Mouse (Mus musculus): Measurements from ENCODE around the gene Sord.

Sord gene

GRCm38 (mm10) chr2:122240735-122241134, 6.2 kb downstream of the Sord start:
- no peak for DNase-seq (ENCODE audit: low read depth, low spot score)

- DNase-seq (ENCODE audit: low read depth, low spot score): no peak
These were observed 6.7 kb downstream of the Sord start for GRCm38 (mm10) chr2:122241226-122241625.

DNA sequence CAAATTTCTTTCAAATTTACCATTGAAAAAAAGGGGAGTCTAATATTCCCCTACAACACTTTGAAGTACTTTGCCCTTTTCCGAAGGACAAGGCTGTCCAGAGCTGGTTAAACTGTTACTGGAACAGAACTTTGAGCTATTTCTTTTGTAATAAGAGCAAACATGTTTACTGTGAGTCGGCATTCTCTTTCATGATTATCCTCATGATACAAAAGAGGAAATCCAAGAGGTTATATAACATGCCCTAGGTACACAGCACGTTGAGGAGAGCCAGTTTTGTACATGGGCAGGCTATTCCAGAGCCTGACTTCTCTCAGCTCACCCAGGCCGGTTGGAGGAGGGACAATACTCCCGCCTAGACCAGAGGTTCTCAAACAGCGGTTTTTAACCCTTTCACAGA, 7.4 kb downstream of the Sord start:
- DNase-seq (ENCODE audit: low read depth, low spot score): no peak

DNA sequence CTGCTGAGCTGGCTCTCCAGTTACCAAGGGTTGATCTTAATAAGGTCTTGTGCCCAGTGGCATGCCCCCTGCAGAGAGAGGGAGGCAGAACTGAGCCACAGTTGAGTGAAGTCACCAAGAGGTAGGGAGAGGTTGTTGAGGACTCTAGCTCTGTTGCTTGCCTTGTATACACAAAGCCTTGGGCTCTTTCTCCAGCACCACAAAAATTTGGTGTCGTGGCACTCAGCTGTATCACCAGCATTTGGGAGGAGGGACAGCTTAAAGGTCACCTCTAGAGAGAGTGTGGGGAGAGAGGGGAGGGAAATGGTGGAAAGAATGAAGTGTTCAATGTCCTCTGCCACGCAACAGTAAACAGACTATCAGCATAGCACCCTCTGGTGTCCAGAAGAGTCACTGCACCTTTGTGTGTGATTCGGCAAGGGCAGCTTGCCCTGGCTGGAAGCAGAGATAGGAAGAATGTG, 9.2 kb downstream of the Sord start:
- DNase-seq (ENCODE audit: low read depth, low spot score): no peak

GRCm38 (mm10) chr2:122247786-122248185, 13.2 kb downstream of the Sord start:
- DNase-seq (ENCODE audit: low read depth, low spot score): no peak

GRCm38 (mm10) chr2:122255997-122256396, 21.4 kb downstream of the Sord start:
- no peak for DNase-seq (ENCODE audit: low read depth, low spot score)

GRCm38 (mm10) chr2:122260729-122261128, 26.2 kb downstream of the Sord start:
- DNase-seq (ENCODE audit: low read depth, low spot score): no peak

GRCm38 (mm10) chr2:122264690-122265089, 30.1 kb downstream of the Sord start:
- no peak for DNase-seq (ENCODE audit: low read depth, low spot score)

GRCm38 (mm10) chr2:122266407-122267193, 32.1 kb downstream of the Sord start:
- no peak for DNase-seq (ENCODE audit: low read depth, low spot score)

DNA sequence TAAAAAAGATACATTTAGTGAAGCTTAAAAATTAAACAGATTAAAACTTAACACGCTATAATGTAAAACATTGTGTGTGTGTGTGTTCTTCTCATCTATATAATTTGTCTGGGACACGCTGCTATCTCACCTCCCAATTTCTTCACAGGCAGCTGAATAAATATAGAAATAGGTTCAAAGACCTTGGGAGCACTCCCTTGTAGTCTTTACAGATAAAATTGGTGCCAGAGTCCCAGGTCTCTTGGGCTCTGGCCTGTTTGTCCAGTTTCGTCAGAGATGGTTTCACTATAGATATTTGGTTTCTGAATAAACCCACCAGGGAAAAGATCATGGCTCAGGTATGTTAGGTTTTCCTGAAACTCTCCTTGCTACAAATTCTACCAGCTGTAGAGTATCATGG, 44.2 kb downstream of the Sord start:
- no peak for DNase-seq (ENCODE audit: low read depth, low spot score)

- DNase-seq (ENCODE audit: low read depth, low spot score): no peak
These were observed 49.5 kb downstream of the Sord start for GRCm38 (mm10) chr2:122284091-122284490.

DNA sequence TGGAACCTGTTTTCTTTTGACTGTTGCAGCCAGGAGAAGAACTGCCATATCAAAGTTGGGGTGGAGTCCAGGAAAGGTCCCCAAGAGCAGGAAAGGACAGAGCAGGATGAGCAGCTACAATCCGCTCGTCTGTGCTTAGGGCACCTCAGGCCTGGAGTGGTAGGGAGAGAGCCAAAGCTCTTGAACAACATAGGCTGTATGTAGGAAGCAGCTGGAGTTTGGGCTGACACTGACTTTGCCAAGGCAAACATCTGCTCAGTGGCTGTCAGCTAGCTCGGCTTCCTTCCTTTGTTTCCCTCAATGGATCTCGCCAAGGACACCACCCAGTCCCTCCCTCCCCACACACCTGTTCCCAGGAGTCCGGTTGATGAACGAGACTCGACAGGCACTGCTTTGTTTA, 51.6 kb downstream of the Sord start:
- no peak for DNase-seq (ENCODE audit: low read depth, low spot score)

DNA sequence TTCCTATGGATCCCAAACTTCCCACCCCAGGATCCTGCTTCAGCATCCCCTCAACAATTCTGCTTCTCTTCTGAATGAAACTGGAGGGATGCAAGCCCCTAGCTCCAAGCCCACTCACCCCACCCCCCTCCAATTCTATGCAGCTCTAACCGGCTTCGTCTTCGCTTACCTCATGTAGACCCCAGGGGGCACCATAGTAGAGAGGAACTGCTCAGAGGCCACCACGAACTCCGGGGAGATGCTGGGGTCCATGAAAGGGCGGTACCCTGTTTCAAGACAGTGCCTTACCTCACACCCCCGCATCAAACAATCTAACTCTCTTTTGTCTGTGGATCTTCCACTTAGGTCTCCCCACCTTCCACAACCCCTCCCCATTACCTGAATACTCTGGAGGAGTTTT, 60.4 kb downstream of the Sord start:
- DNase-seq (ENCODE audit: low read depth, low spot score): no peak

- DNase-seq (ENCODE audit: low read depth, low spot score): no peak
These were observed 62.9 kb downstream of the Sord start for GRCm38 (mm10) chr2:122297271-122298095.

- DNase-seq (ENCODE audit: low read depth, low spot score): no peak
These were observed 63.5 kb downstream of the Sord start, which contains the start of gene Duox2 for GRCm38 (mm10) chr2:122298096-122298499. TSS of gene Duox2 (minus strand) at chr2:122298449.

DNA sequence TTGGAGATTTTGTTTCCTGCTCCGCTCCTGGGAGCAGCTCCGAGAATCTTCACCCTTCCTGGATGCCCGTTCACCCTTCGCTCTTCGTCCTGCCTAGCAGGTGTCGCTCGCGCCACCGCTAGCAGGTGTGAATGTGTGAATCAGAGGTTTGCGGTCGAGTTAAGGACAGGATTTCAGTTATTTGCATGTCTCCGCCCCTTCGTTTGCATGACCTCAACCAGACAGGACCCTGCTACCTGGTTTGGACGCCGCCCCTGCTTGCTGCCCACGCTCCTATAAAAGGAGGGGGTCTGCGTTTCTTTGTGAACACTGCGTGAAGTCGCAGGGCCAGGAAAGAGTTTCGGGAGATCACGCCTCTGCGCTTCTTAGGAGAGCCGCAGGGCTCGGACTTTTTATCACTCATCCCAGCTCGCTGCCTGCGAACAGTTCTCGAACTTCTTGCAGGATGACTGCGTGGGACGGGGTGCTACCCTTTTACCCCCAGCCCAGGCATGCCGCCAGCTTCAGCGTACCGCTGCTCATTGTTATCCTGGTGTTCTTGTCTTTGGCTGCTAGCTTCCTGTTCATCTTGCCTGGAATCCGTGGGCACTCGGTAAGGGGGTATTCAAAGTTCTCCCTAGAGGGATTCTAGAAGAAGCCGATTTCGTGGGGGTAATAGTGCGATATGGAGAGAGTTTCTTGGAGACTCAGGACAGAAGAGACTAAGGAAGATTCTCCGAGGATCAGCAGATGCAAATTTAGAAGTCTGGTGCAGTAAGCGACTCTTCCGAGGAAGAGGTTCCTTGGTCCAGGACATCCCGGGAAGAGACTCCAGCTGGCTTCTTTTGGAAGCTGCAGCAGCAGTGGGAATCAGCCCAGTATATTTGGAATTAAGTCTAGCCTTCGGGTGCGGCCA, 64.3 kb downstream of the Sord start, which contains the start of gene Duoxa2:
Gene Duoxa2, plus strand, starts transcription at position 305 of the 895 bp plus-strand sequence.
- no peak for DNase-seq (ENCODE audit: low read depth, low spot score)

GRCm38 (mm10) chr2:122299911-122300655, 65.5 kb downstream of the Sord start:
- DNase-seq (ENCODE audit: low read depth, low spot score): no peak

- no peak for DNase-seq (ENCODE audit: low read depth, low spot score)
These were observed 66.1 kb downstream of the Sord start for GRCm38 (mm10) chr2:122300656-122301020.

- no peak for DNase-seq (ENCODE audit: low read depth, low spot score)
These were observed 66.8 kb downstream of the Sord start for GRCm38 (mm10) chr2:122301081-122301920.

Measured in telencephalon, adult 2 months (tissue).